In genomic region chr9:75998791-75999350, GRCm38 (mm10) we compare ENCODE assay signal across 23 mouse cellular contexts. TPM values are rescaled to one million over a fixed set of nuclear protein-coding genes. Genes with fewer than 3 reads are reported as not detected.
DNase-seq lines count a peak whose midpoint lies in the region; ATAC-seq and TF ChIP-seq lines count a peak whose summit lies in the region.
"Had no signal": no experiment of that assay in that cellular context is flagged by ENCODE, and none has a peak within 500 bp of the region (broad histone marks: within the 10 kb centered on the region; RNA-seq: fewer than 3 reads in every experiment).

No protein-coding gene starts in this region.

- no peak overlapping the region for H3K27ac ChIP-seq in heart, embryonic 11.5 days (ENCODE audit: low read depth, low read length)
- H3K27ac ChIP-seq in lung, embryonic 15.5 days = 0 out of 2 replicates have a peak overlapping the region, but pooled peaks have one; percentile 67
- H3K27ac ChIP-seq in MEL (ENCODE audit: control insufficient read depth, low read depth, low read length) = peak overlapping the region; percentile 62
- H3K27ac ChIP-seq: embryonic facial prominence, embryonic 13.5 days; heart, embryonic 13.5 days; hindbrain, embryonic 12.5 days; layer of hippocampus, adult 2 months; midbrain, embryonic 12.5 days; neural tube, embryonic 12.5 days had no signal

- peak; percentile 60 to 71 for TF ChIP-seq EP300 in MEL (IDR thresholded peaks at IDR 0.05; ENCODE audit: low read depth in 1 of 2, low read length in 2 of 2)

- no peak for TF ChIP-seq POLR2A in MEL (IDR thresholded peaks at IDR 0.05; ENCODE audit: control insufficient read depth in 1 of 2, insufficient read depth in 1 of 2, low read depth in 1 of 2, low read length in 2 of 2, poor library complexity in 1 of 2)

- no peaks in the 10 kb centered on the region for H3K79me2 ChIP-seq in MEL (ENCODE audit: control insufficient read depth, insufficient read depth, low read length, poor library complexity)

- H3K4me3 ChIP-seq in heart, embryonic 11.5 days (ENCODE audit: low read depth, low read length) = no peak overlapping the region
- no peak overlapping the region for H3K4me3 ChIP-seq in lung, embryonic 15.5 days
- peak overlapping the region in 1 of 2 experiments; percentile 33; a peak in 2 of 4 replicates for H3K4me3 ChIP-seq in MEL (ENCODE audit: control insufficient read depth in 1 of 2, insufficient read depth in 1 of 2, low read depth in 2 of 2, low read length in 2 of 2)
- H3K4me3 ChIP-seq: embryonic facial prominence, embryonic 13.5 days; heart, embryonic 13.5 days; hindbrain, embryonic 12.5 days; layer of hippocampus, adult 2 months; midbrain, embryonic 12.5 days; neural tube, embryonic 12.5 days had no signal

- TF ChIP-seq CTCF in MEL (IDR thresholded peaks at IDR 0.05 in 2 of 3, conservative IDR thresholded peaks at IDR 0.05 in 1 of 3; ENCODE audit: control insufficient read depth in 1 of 3, insufficient read depth in 1 of 3, low read depth in 2 of 3, low read length in 3 of 3, poor library complexity in 1 of 3, severe bottlenecking in 1 of 3) = no peak

- ATAC-seq in heart, embryonic 11.5 days (replicated peaks; ENCODE audit: insufficient number of reproducible peaks, low FRiP score, low TSS enrichment) = no peak
- ATAC-seq in lung, embryonic 15.5 days (ENCODE audit: borderline replicate concordance, extremely low read depth, low FRiP score, low TSS enrichment) = peak; percentile 67; the same call in 1 of the 2 replicates
- ATAC-seq: liver, postnatal 0 days had no signal

- WGBS in heart, embryonic 11.5 days (ENCODE audit: insufficient replicate concordance) = 71% methylated on average over 2 of the region's 2 CpGs
- WGBS in lung, embryonic 15.5 days = 32% methylated on average over 2 of the region's 2 CpGs

- H3K4me1 ChIP-seq in heart, embryonic 11.5 days (ENCODE audit: control insufficient read depth, insufficient read depth, low read length) = peaks cover 3% of the 10 kb centered on the region
- peaks cover 25% of the 10 kb centered on the region for H3K4me1 ChIP-seq in lung, embryonic 15.5 days
- peaks cover 16 to 36% of the 10 kb centered on the region in 2 experiments for H3K4me1 ChIP-seq in MEL (ENCODE audit: control insufficient read depth in 1 of 2, insufficient read depth in 2 of 2, low read length in 2 of 2)
- H3K4me1 ChIP-seq: hindbrain, embryonic 12.5 days had no signal

- TF ChIP-seq RAD21 in MEL (IDR thresholded peaks at IDR 0.05; ENCODE audit: low read depth, low read length) = no peak

- no peaks in the 10 kb centered on the region for H3K9me3 ChIP-seq in heart, embryonic 11.5 days (replicated peaks; ENCODE audit: control insufficient read depth, low read length)
- no peaks in the 10 kb centered on the region for H3K9me3 ChIP-seq in lung, embryonic 15.5 days
- H3K9me3 ChIP-seq in MEL (replicated peaks; ENCODE audit: insufficient read depth, low read length) = no peaks in the 10 kb centered on the region
- H3K9me3 ChIP-seq: embryonic facial prominence, embryonic 13.5 days; heart, embryonic 13.5 days; hindbrain, embryonic 12.5 days; midbrain, embryonic 12.5 days; neural tube, embryonic 12.5 days had no signal

- peak; percentile 61 for DNase-seq in heart, adult 11 months
- no peak for DNase-seq in lung, postnatal 4 days
- peak; percentile 85 for DNase-seq in MEL (ENCODE audit: low read depth, low spot score)
- DNase-seq in adipocyte (ENCODE audit: low spot score) = peak; percentile 36
- DNase-seq in cerebellum, postnatal 10 days = no peak
- DNase-seq: cerebellum, adult 18-20 months; cerebellum, postnatal 25 days; heart, postnatal 14 days; kidney, adult 11 months; kidney, postnatal 14 days; liver, postnatal 0 days; right cerebral cortex, postnatal 14 days; spleen, adult 18-20 months had no signal

- H3K9ac ChIP-seq in heart, embryonic 11.5 days (ENCODE audit: low read depth, low read length) = no peak overlapping the region
- H3K9ac ChIP-seq in lung, embryonic 15.5 days = no peak overlapping the region
- H3K9ac ChIP-seq in MEL (ENCODE audit: control insufficient read depth, low read depth, low read length, poor library complexity, severe bottlenecking) = peak overlapping the region; percentile 27
- H3K9ac ChIP-seq: embryonic facial prominence, embryonic 13.5 days; heart, embryonic 13.5 days; hindbrain, embryonic 12.5 days; liver, postnatal 0 days; midbrain, embryonic 12.5 days; neural tube, embryonic 12.5 days had no signal

- H3K27me3 ChIP-seq in heart, embryonic 11.5 days (ENCODE audit: control insufficient read depth, insufficient read depth, low read length) = no peaks in the 10 kb centered on the region
- H3K27me3 ChIP-seq in lung, embryonic 15.5 days = no peaks in the 10 kb centered on the region
- no peaks in the 10 kb centered on the region for H3K27me3 ChIP-seq in MEL (ENCODE audit: control insufficient read depth in 1 of 2, insufficient read depth in 2 of 2, low read length in 2 of 2)
- H3K27me3 ChIP-seq: embryonic facial prominence, embryonic 13.5 days; heart, embryonic 13.5 days; hindbrain, embryonic 12.5 days; midbrain, embryonic 12.5 days; neural tube, embryonic 12.5 days had no signal

- no peak overlapping the region for H3K4me2 ChIP-seq in heart, embryonic 11.5 days
- no peak overlapping the region for H3K4me2 ChIP-seq in lung, embryonic 15.5 days
- H3K4me2 ChIP-seq: embryonic facial prominence, embryonic 13.5 days; heart, embryonic 13.5 days; hindbrain, embryonic 12.5 days; liver, embryonic 11.5 days; midbrain, embryonic 12.5 days; neural tube, embryonic 12.5 days had no signal

- H3K36me3 ChIP-seq in heart, embryonic 11.5 days (ENCODE audit: control insufficient read depth, insufficient read depth, low read length) = no peaks in the 10 kb centered on the region
- no peaks in the 10 kb centered on the region for H3K36me3 ChIP-seq in lung, embryonic 15.5 days
- peaks cover 0 to 40% of the 10 kb centered on the region in 2 experiments; a peak in 2 of 4 replicates for H3K36me3 ChIP-seq in MEL (ENCODE audit: control insufficient read depth in 1 of 2, insufficient read depth in 2 of 2, low read length in 2 of 2)
- H3K36me3 ChIP-seq: embryonic facial prominence, embryonic 13.5 days; heart, embryonic 13.5 days; hindbrain, embryonic 12.5 days; midbrain, embryonic 12.5 days; neural tube, embryonic 12.5 days had no signal

TF ChIP-seq in MEL, 35 proteins besides CTCF, POLR2A, EP300 and RAD21:
- TF ChIP-seq BHLHE40 (IDR thresholded peaks at IDR 0.05; ENCODE audit: borderline replicate concordance, low read depth, low read length) = no peak
- no peak for TF ChIP-seq TAL1 (IDR thresholded peaks at IDR 0.05; ENCODE audit: low read length)
- peak; percentile 61; the same call in 1 of the 2 replicates for TF ChIP-seq ETS1 (IDR thresholded peaks at IDR 0.05; ENCODE audit: low read depth, low read length)
- no peak for TF ChIP-seq POLR2AphosphoS5 (IDR thresholded peaks at IDR 0.05; ENCODE audit: borderline replicate concordance, low read depth, low read length)
- TF ChIP-seq MYC (IDR thresholded peaks at IDR 0.05; ENCODE audit: low read depth, low read length) = 0 out of 2 replicates have a peak, but pooled peaks have one; percentile 33
- TF ChIP-seq USF2 (IDR thresholded peaks at IDR 0.05; ENCODE audit: borderline replicate concordance in 1 of 2, insufficient read depth in 1 of 2, low read depth in 1 of 2, low read length in 2 of 2) = no peak
- no peak for TF ChIP-seq GABPA (IDR thresholded peaks at IDR 0.05; ENCODE audit: low read depth, low read length)
- no peak for TF ChIP-seq MAZ (IDR thresholded peaks at IDR 0.05; ENCODE audit: low read depth, low read length)
- no peak for TF ChIP-seq POLR2AphosphoS2 (IDR thresholded peaks at IDR 0.05; ENCODE audit: low read length)
- no peak for TF ChIP-seq USF1 (IDR thresholded peaks at IDR 0.05; ENCODE audit: low read depth, low read length)
- TF ChIP-seq JUND (IDR thresholded peaks at IDR 0.05; ENCODE audit: low read depth, low read length) = no peak
- no peak for TF ChIP-seq E2F4 (IDR thresholded peaks at IDR 0.05; ENCODE audit: borderline replicate concordance, low read depth, low read length)
- no peak for TF ChIP-seq SMC3 (IDR thresholded peaks at IDR 0.05; ENCODE audit: low read depth, low read length)
- TF ChIP-seq TCF12 (IDR thresholded peaks at IDR 0.05; ENCODE audit: low read depth, low read length) = 0 out of 2 replicates have a peak, but pooled peaks have one; percentile 16
- no peak for TF ChIP-seq ZMIZ1 (IDR thresholded peaks at IDR 0.05; ENCODE audit: low read depth, low read length)
- TF ChIP-seq TBP (IDR thresholded peaks at IDR 0.05; ENCODE audit: low read depth, low read length) = no peak
- peak; percentile 79 for TF ChIP-seq GATA1 (IDR thresholded peaks at IDR 0.05; ENCODE audit: low read depth, low read length)
- TF ChIP-seq HCFC1 (IDR thresholded peaks at IDR 0.05; ENCODE audit: low read depth, low read length) = no peak
- TF ChIP-seq MXI1 (IDR thresholded peaks at IDR 0.05; ENCODE audit: low read depth, low read length) = no peak
- no peak for TF ChIP-seq MYB (IDR thresholded peaks at IDR 0.05; ENCODE audit: low read depth, low read length)
- TF ChIP-seq RCOR1 (IDR thresholded peaks at IDR 0.05; ENCODE audit: low read depth, low read length) = no peak
- TF ChIP-seq CHD1 (IDR thresholded peaks at IDR 0.05; ENCODE audit: low read depth, low read length) = no peak
- no peak for TF ChIP-seq MEF2A (IDR thresholded peaks at IDR 0.05; ENCODE audit: extremely low read depth, insufficient replicate concordance, low read depth, low read length, poor library complexity, severe bottlenecking)
- TF ChIP-seq MAFK (IDR thresholded peaks at IDR 0.05; ENCODE audit: borderline replicate concordance, low read depth, low read length) = no peak
- TF ChIP-seq NRF1 (IDR thresholded peaks at IDR 0.05; ENCODE audit: insufficient read depth, low read depth, low read length, poor library complexity, severe bottlenecking) = no peak
- TF ChIP-seq ZNF384 (IDR thresholded peaks at IDR 0.05; ENCODE audit: low read depth, low read length) = no peak
- no peak for TF ChIP-seq ELF1 (IDR thresholded peaks at IDR 0.05; ENCODE audit: low read depth, low read length)
- no peak for TF ChIP-seq KAT2A (conservative IDR thresholded peaks at IDR 0.05; ENCODE audit: low read depth, low read length)
- no peak; the same call in 1 of the 2 replicates for TF ChIP-seq ZKSCAN1 (IDR thresholded peaks at IDR 0.05; ENCODE audit: low read depth, low read length)
- TF ChIP-seq SIN3A (IDR thresholded peaks at IDR 0.05; ENCODE audit: low read length) = no peak
- no peak for TF ChIP-seq CHD2 (IDR thresholded peaks at IDR 0.05; ENCODE audit: low read length)

RNA-seq across cellular contexts. Expression of gene Hmgcll1, which starts 15.8 kb away (rescaled TPM):
- 2.0 and 3.5 TPM in 2 replicates for polyA plus RNA-seq in heart, embryonic 11.5 days (2014; fragmentation: Nextera tagmentation; extraction: Ambion mirVana)
- 8.8 and 9.9 TPM in 2 replicates for polyA plus RNA-seq in lung, embryonic 15.5 days (2015; fragmentation: Nextera tagmentation; extraction: Ambion mirVana)
- total RNA-seq in MEL (2012; rRNA removed) = not detected in 2 replicates
- polyA plus RNA-seq in MEL (2012; ENCODE audit: insufficient read depth in 1 of 2, insufficient read length in 2 of 2, low read depth in 1 of 2, low replicate concordance in 2 of 2, missing spikeins in 1 of 2) = not detected
- total RNA-seq: granulocyte monocyte progenitor cell, adult 5-6 weeks had no signal

Comparison
In these comparisons a context has a peak if more than half of its experiments do, and no peak if none do; other contexts are left out.
1. DNase-seq: peak in heart, adult 11 months (single experiment), MEL (single experiment) and adipocyte (single experiment); none in lung, postnatal 4 days (0 of 2) and cerebellum, postnatal 10 days (0 of 2).